Mouse (Mus musculus): ENCODE measurements around the gene Umps. TPM values are rescaled to one million over a fixed set of nuclear protein-coding genes. Genes with fewer than 3 reads are reported as not detected.
A peak's percentile ranks its signal among the peaks of the same experiment; 100 is the strongest.

Gene Umps
- polyA plus RNA-seq, 1 experiment: 18.9 TPM

GRCm38 (mm10) chr16:33916473-33917251 is 50.2 kb downstream of the Umps start:
- Histone ChIP-seq H3ac (ENCODE audit: control insufficient read depth, insufficient read length) (no peak overlapping the region), H3K36me3 (ENCODE audit: control insufficient read depth, insufficient read depth) (peaks cover 4% of the 10 kb centered on the region), H3K27me3 (ENCODE audit: control insufficient read depth, insufficient read depth, insufficient read length) (no peaks in the 10 kb centered on the region), H3K4me2 (ENCODE audit: low read depth) (peak overlapping the region; percentile 75), H3K4me3 (no peak overlapping the region), H3K79me2 (ENCODE audit: control insufficient read depth, insufficient read depth) (no peaks in the 10 kb centered on the region)
- TF ChIP-seq MYOD1 (IDR thresholded peaks at IDR 0.05; ENCODE audit: control insufficient read depth in 1 of 3, insufficient read length in 2 of 3, low read depth in 2 of 3) (peak; percentile 54 to 85 (median 84)), POLR2AphosphoS2 (IDR thresholded peaks at IDR 0.05; ENCODE audit: insufficient read length, low read depth) (no peak), TCF12 (IDR thresholded peaks at IDR 0.05; ENCODE audit: insufficient read depth, poor library complexity, severe bottlenecking) (peak; percentile 40), MYOG (IDR thresholded peaks at IDR 0.05; ENCODE audit: control insufficient read depth in 1 of 3, insufficient read depth in 1 of 3, insufficient read length in 2 of 3, low read depth in 2 of 3) (peak; percentile 42 to 75 (median 51))

- Histone ChIP-seq H3ac (ENCODE audit: control insufficient read depth, insufficient read length) (no peak overlapping the region), H3K79me2 (ENCODE audit: control insufficient read depth, insufficient read depth) (no peaks in the 10 kb centered on the region), H3K4me3 (no peak overlapping the region), H3K27me3 (ENCODE audit: control insufficient read depth, insufficient read depth, insufficient read length) (no peaks in the 10 kb centered on the region), H3K4me2 (ENCODE audit: low read depth) (no peak overlapping the region), H3K36me3 (ENCODE audit: control insufficient read depth, insufficient read depth) (no peaks in the 10 kb centered on the region)
- TF ChIP-seq E2F4 (IDR thresholded peaks at IDR 0.05; ENCODE audit: insufficient read depth): no peak
- no peak for TF ChIP-seq MAX (IDR thresholded peaks at IDR 0.05; ENCODE audit: low read depth)
- TF ChIP-seq MYOG (IDR thresholded peaks at IDR 0.05; ENCODE audit: control insufficient read depth in 1 of 3, insufficient read depth in 1 of 3, insufficient read length in 2 of 3, low read depth in 2 of 3): no peak
- no peak for TF ChIP-seq USF1 (IDR thresholded peaks at IDR 0.05; ENCODE audit: low read depth)
- TF ChIP-seq POLR2AphosphoS2 (IDR thresholded peaks at IDR 0.05; ENCODE audit: insufficient read length, low read depth): no peak
- TF ChIP-seq POLR2A (IDR thresholded peaks at IDR 0.05; ENCODE audit: insufficient read length, low read depth): no peak
- TF ChIP-seq SRF (IDR thresholded peaks at IDR 0.05; ENCODE audit: control insufficient read depth, insufficient read length, low read depth): no peak
- no peak for TF ChIP-seq TCF12 (IDR thresholded peaks at IDR 0.05; ENCODE audit: insufficient read depth, poor library complexity, severe bottlenecking)
- TF ChIP-seq MYOD1 (IDR thresholded peaks at IDR 0.05; ENCODE audit: control insufficient read depth in 1 of 3, insufficient read length in 2 of 3, low read depth in 2 of 3): no peak
- no peak for TF ChIP-seq REST (IDR thresholded peaks at IDR 0.05; ENCODE audit: insufficient read depth, insufficient read length)
- TF ChIP-seq TCF3 (IDR thresholded peaks at IDR 0.05; ENCODE audit: insufficient read length, low read depth): no peak
- TF ChIP-seq CEBPB (IDR thresholded peaks at IDR 0.05; ENCODE audit: insufficient read depth, poor library complexity, severe bottlenecking): no peak
Observed at GRCm38 (mm10) chr16:33914997-33915396, 51.8 kb downstream of the Umps start.

- Histone ChIP-seq H3K4me3 (no peak overlapping the region), H3K36me3 (ENCODE audit: control insufficient read depth, insufficient read depth) (no peaks in the 10 kb centered on the region), H3K4me2 (ENCODE audit: low read depth) (no peak overlapping the region), H3K79me2 (ENCODE audit: control insufficient read depth, insufficient read depth) (no peaks in the 10 kb centered on the region), H3K27me3 (ENCODE audit: control insufficient read depth, insufficient read depth, insufficient read length) (no peaks in the 10 kb centered on the region), H3ac (ENCODE audit: control insufficient read depth, insufficient read length) (no peak overlapping the region)
- no peak for TF ChIP-seq POLR2A (IDR thresholded peaks at IDR 0.05; ENCODE audit: insufficient read length, low read depth)
- TF ChIP-seq TCF3 (IDR thresholded peaks at IDR 0.05; ENCODE audit: insufficient read length, low read depth): no peak
- no peak for TF ChIP-seq REST (IDR thresholded peaks at IDR 0.05; ENCODE audit: insufficient read depth, insufficient read length)
- no peak for TF ChIP-seq MYOG (IDR thresholded peaks at IDR 0.05; ENCODE audit: control insufficient read depth in 1 of 3, insufficient read depth in 1 of 3, insufficient read length in 2 of 3, low read depth in 2 of 3)
- no peak for TF ChIP-seq POLR2AphosphoS2 (IDR thresholded peaks at IDR 0.05; ENCODE audit: insufficient read length, low read depth)
- no peak for TF ChIP-seq CEBPB (IDR thresholded peaks at IDR 0.05; ENCODE audit: insufficient read depth, poor library complexity, severe bottlenecking)
- TF ChIP-seq MAX (IDR thresholded peaks at IDR 0.05; ENCODE audit: low read depth): no peak
- no peak for TF ChIP-seq MYOD1 (IDR thresholded peaks at IDR 0.05; ENCODE audit: control insufficient read depth in 1 of 3, insufficient read length in 2 of 3, low read depth in 2 of 3)
- no peak for TF ChIP-seq TCF12 (IDR thresholded peaks at IDR 0.05; ENCODE audit: insufficient read depth, poor library complexity, severe bottlenecking)
- TF ChIP-seq SRF (IDR thresholded peaks at IDR 0.05; ENCODE audit: control insufficient read depth, insufficient read length, low read depth): no peak
- TF ChIP-seq E2F4 (IDR thresholded peaks at IDR 0.05; ENCODE audit: insufficient read depth): no peak
- TF ChIP-seq USF1 (IDR thresholded peaks at IDR 0.05; ENCODE audit: low read depth): no peak
Observed at GRCm38 (mm10) chr16:33908239-33908638, 58.6 kb downstream of the Umps start.

Other genes with a start within 250 kb of the Umps start
- 0.05 TPM for gene Muc13, start 173.0 kb downstream of the Umps start, polyA plus RNA-seq (2012; fragmentation: generic; extraction: Trizol)
- gene Itgb5, start 137.4 kb downstream of the Umps start, polyA plus RNA-seq (2012; fragmentation: generic; extraction: Trizol): 114 TPM